Mouse (Mus musculus) ES-E14 (cell line): ENCODE data around the gene Fam168b.

Source experiments
- HCFC1 ChIP-seq: IDR thresholded peaks from 2 replicates; pipeline ENCODE4 v1.6.1; 2012; ENCODE audit warnings: low read length, inconsistent platforms, borderline replicate concordance; ENCODE audit not compliant: insufficient read depth
- ZC3H11A ChIP-seq: IDR thresholded peaks from 2 replicates; pipeline ENCODE4 v1.6.1; 2012; ENCODE audit warnings: low read depth, mild to moderate bottlenecking, inconsistent platforms, low read length, borderline replicate concordance
- ZNF384 ChIP-seq: IDR thresholded peaks from 2 replicates; pipeline ENCODE4 v1.6.1; 2012; ENCODE audit warnings: low read depth, low read length, inconsistent platforms

- no peak for TF ChIP-seq HCFC1
- no peak for TF ChIP-seq ZNF384
- TF ChIP-seq ZC3H11A: no peak
These were observed 20.5 kb upstream of the Fam168b start for GRCm38 (mm10) chr1:34863323-34863722.
